Mouse (Mus musculus) embryonic facial prominence, embryonic 10.5 days (tissue): ENCODE measurements around the gene Was. TPM values are rescaled to one million over a fixed set of nuclear protein-coding genes. Genes with fewer than 3 reads are reported as not detected.

Experiments used
- DNase-seq: peaks from one replicate; pipeline ENCODE4 v3.0.0-alpha.2; 2017; ENCODE audit warnings: low spot score
- H3K27ac ChIP-seq: fragments of 300-500 bp; sonication (generic); replicated peaks from 2 replicates; pipeline ENCODE4 v1.5.1; 2016; ENCODE audit warnings: mild to moderate bottlenecking
- H3K27me3 ChIP-seq: fragments of 300-500 bp; sonication (generic); replicated peaks from 2 replicates; pipeline ENCODE4 v1.6.1; 2016; ENCODE audit warnings: low read depth, mild to moderate bottlenecking; ENCODE audit not compliant: poor library complexity, severe bottlenecking
- H3K36me3 ChIP-seq: fragments of 300-500 bp; sonication (generic); replicated peaks from 2 replicates; pipeline ENCODE4 v1.6.1; 2016; ENCODE audit warnings: mild to moderate bottlenecking, moderate library complexity
- H3K4me1 ChIP-seq: fragments of 300-500 bp; sonication (generic); 2 replicates; pipeline ENCODE4 v1.6.1; 2016
- H3K4me3 ChIP-seq: fragments of 300-500 bp; sonication (generic); 2 replicates; pipeline ENCODE4 v1.5.1; 2016; ENCODE audit warnings: mild to moderate bottlenecking, moderate library complexity
- H3K9me3 ChIP-seq: fragments of 300-500 bp; sonication (generic); 2 replicates; pipeline ENCODE4 v1.6.1; 2016; ENCODE audit warnings: mild to moderate bottlenecking
- WGBS: fragments of 180-500 bp; shearing (Covaris S2); methylation state at CpG from one replicate; pipeline ENCODE4 v1.1.7; 2016; 5-methylcytosine and 5-hydroxymethylcytosine counted together
- polyA plus RNA-seq: library from polyadenylated mRNA; unstranded; fragments of >200 nt; fragmentation: Nextera tagmentation; extraction: Ambion mirVana; gene quantifications from 2 replicates; pipeline ENCODE4 v1.2.1, GENCODE M21; 2016

Was gene
- polyA plus RNA-seq, result 0.14 and 0.18 TPM in 2 replicates

GRCm38 (mm10) chrX:8090346-8090953 lies at the start of gene Was:
TSS of gene Was (minus strand) at chrX:8090498.
- Histone ChIP-seq H3K9me3 (0 out of 2 replicates have a peak, but pooled peaks cover 3% of the 10 kb centered on the region), H3K27me3 (no peaks in the 10 kb centered on the region), H3K27ac (no peak within 1 kb of the TSS), H3K4me1 (no peaks in the 10 kb centered on the region), H3K36me3 (no peaks in the 10 kb centered on the region), H3K4me3 (no peak within 1 kb of the TSS)
- WGBS, result 90% methylated on average over 14 of the region's 14 CpGs
- DNase-seq, result no peak

- Histone ChIP-seq H3K36me3 (peaks cover 62% of the 10 kb centered on the region), H3K4me3 (no peak overlapping the region), H3K4me1 (peaks cover 10% of the 10 kb centered on the region), H3K27me3 (no peaks in the 10 kb centered on the region), H3K9me3 (peaks cover 5% of the 10 kb centered on the region; the same call in 1 of the 2 replicates), H3K27ac (no peak overlapping the region)
- no peak for DNase-seq
- WGBS, result 68% methylated on average over 1 of the region's 1 CpGs
Measured at GRCm38 (mm10) chrX:8139480-8139879, 49.2 kb upstream of the Was start.

- H3K27me3 ChIP-seq, result no peaks in the 10 kb centered on the region
- 62% methylated on average over 2 of the region's 2 CpGs for WGBS
- 0 out of 2 replicates have a peak, but pooled peaks cover 3% of the 10 kb centered on the region for H3K4me1 ChIP-seq
- DNase-seq, result no peak
- no peak overlapping the region for H3K27ac ChIP-seq
- peaks cover 5% of the 10 kb centered on the region; the same call in 1 of the 2 replicates for H3K9me3 ChIP-seq
- H3K36me3 ChIP-seq, result peaks cover 32% of the 10 kb centered on the region
- H3K4me3 ChIP-seq, result no peak overlapping the region
Measured at GRCm38 (mm10) chrX:8135886-8136285, 45.6 kb upstream of the Was start.

- Histone ChIP-seq H3K36me3 (peaks cover 24% of the 10 kb centered on the region), H3K4me3 (peak within 1 kb of the TSS; percentile 65), H3K9me3 (peaks cover 5% of the 10 kb centered on the region; the same call in 1 of the 2 replicates), H3K27ac (peak within 1 kb of the TSS; percentile 89), H3K27me3 (no peaks in the 10 kb centered on the region), H3K4me1 (0 out of 2 replicates have a peak, but pooled peaks cover 3% of the 10 kb centered on the region)
- WGBS, result 17% methylated on average over 40 of the region's 40 CpGs
- peak; percentile 90 for DNase-seq
Measured at GRCm38 (mm10) chrX:8132017-8132976, 42.0 kb upstream of the Was start, which contains the start of gene Wdr13. TSS of gene Wdr13 (minus strand) at chrX:8132892.

- Histone ChIP-seq H3K27ac (peak overlapping the region; percentile 89), H3K36me3 (peaks cover 24% of the 10 kb centered on the region), H3K4me3 (peak overlapping the region; percentile 65), H3K9me3 (peaks cover 5% of the 10 kb centered on the region; the same call in 1 of the 2 replicates), H3K27me3 (no peaks in the 10 kb centered on the region), H3K4me1 (0 out of 2 replicates have a peak, but pooled peaks cover 3% of the 10 kb centered on the region)
- DNase-seq, result no peak
- WGBS, result 88% methylated on average over 17 of the region's 17 CpGs
Measured at GRCm38 (mm10) chrX:8131393-8131792, 41.1 kb upstream of the Was start.

- no peak for DNase-seq
- Histone ChIP-seq H3K4me1 (no peaks in the 10 kb centered on the region), H3K27me3 (no peaks in the 10 kb centered on the region), H3K9me3 (no peaks in the 10 kb centered on the region), H3K36me3 (peaks cover 38% of the 10 kb centered on the region), H3K4me3 (no peak overlapping the region), H3K27ac (no peak overlapping the region)
- 81% methylated on average over 7 of the region's 7 CpGs for WGBS
Measured at GRCm38 (mm10) chrX:8125235-8125634, 34.9 kb upstream of the Was start.

- Histone ChIP-seq H3K4me3 (no peak overlapping the region), H3K9me3 (peaks cover 3% of the 10 kb centered on the region; the same call in 1 of the 2 replicates), H3K36me3 (peaks cover 28% of the 10 kb centered on the region), H3K27ac (no peak overlapping the region), H3K4me1 (no peaks in the 10 kb centered on the region), H3K27me3 (no peaks in the 10 kb centered on the region)
- WGBS, result 81% methylated on average over 6 of the region's 6 CpGs
- no peak for DNase-seq
Measured at GRCm38 (mm10) chrX:8123821-8124470, 33.6 kb upstream of the Was start.

- Histone ChIP-seq H3K4me3 (no peak overlapping the region), H3K27me3 (no peaks in the 10 kb centered on the region), H3K27ac (no peak overlapping the region), H3K4me1 (no peaks in the 10 kb centered on the region), H3K9me3 (peaks cover 3% of the 10 kb centered on the region; the same call in 1 of the 2 replicates), H3K36me3 (no peaks in the 10 kb centered on the region)
- no peak for DNase-seq
Measured at GRCm38 (mm10) chrX:8117264-8117663, 27.0 kb upstream of the Was start.

- Histone ChIP-seq H3K4me1 (no peaks in the 10 kb centered on the region), H3K36me3 (no peaks in the 10 kb centered on the region), H3K9me3 (peaks cover 3% of the 10 kb centered on the region; the same call in 1 of the 2 replicates), H3K27ac (no peak overlapping the region), H3K27me3 (no peaks in the 10 kb centered on the region), H3K4me3 (no peak overlapping the region)
- DNase-seq, result no peak
- WGBS, result 76% methylated on average over 4 of the region's 4 CpGs
Measured at GRCm38 (mm10) chrX:8115275-8115674, 25.0 kb upstream of the Was start.

GRCm38 (mm10) chrX:8105019-8105418 lies 14.7 kb upstream of the Was start:
- WGBS, result 91% methylated on average over 3 of the region's 3 CpGs
- Histone ChIP-seq H3K27ac (no peak overlapping the region), H3K4me3 (no peak overlapping the region), H3K9me3 (no peaks in the 10 kb centered on the region), H3K27me3 (no peaks in the 10 kb centered on the region), H3K36me3 (no peaks in the 10 kb centered on the region), H3K4me1 (peaks cover 9% of the 10 kb centered on the region)
- no peak for DNase-seq

- Histone ChIP-seq H3K27ac (no peak overlapping the region), H3K9me3 (no peaks in the 10 kb centered on the region), H3K36me3 (no peaks in the 10 kb centered on the region), H3K4me1 (peaks cover 9% of the 10 kb centered on the region), H3K4me3 (no peak overlapping the region), H3K27me3 (no peaks in the 10 kb centered on the region)
- no peak for DNase-seq
- 64% methylated on average over 7 of the region's 7 CpGs for WGBS
Measured at GRCm38 (mm10) chrX:8102213-8102668, 11.9 kb upstream of the Was start.

GRCm38 (mm10) chrX:8101017-8101416 lies 10.7 kb upstream of the Was start:
- Histone ChIP-seq H3K4me1 (peaks cover 9% of the 10 kb centered on the region), H3K27ac (peak overlapping the region; percentile 71), H3K27me3 (no peaks in the 10 kb centered on the region), H3K36me3 (no peaks in the 10 kb centered on the region), H3K9me3 (no peaks in the 10 kb centered on the region), H3K4me3 (no peak overlapping the region)
- peak; percentile 79 for DNase-seq
- 18% methylated on average over 3 of the region's 3 CpGs for WGBS
